Mouse (Mus musculus): ENCODE results near the gene Vmn1r82. TPM values are rescaled to one million over a fixed set of nuclear protein-coding genes. Genes with fewer than 3 reads are reported as not detected.

Gene Vmn1r82
- not detected in 2 replicates for polyA plus RNA-seq (2012; rRNA removed)

DNA sequence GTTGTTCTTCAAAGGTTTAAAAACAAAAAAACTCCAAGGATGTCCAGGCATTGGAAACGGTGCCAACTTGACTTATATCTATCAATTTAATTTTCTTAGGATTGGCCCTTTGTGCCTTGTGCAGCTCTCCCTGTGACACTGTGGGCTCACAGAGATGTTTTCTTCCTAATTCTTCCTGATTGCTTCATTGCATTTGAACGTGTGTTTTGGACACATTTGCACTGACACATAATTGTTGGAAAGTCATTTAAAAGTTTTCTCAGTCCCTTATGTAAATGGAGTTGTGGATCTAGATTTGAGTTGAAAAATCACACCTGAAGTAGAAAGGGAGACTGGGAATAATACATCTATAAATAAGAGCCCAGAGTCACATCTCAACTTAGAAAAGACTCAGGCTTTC lies at the start of gene Vmn1r82:
TSS of gene Vmn1r82 (plus strand) at position 301 of the 400 bp plus-strand sequence.

DNA sequence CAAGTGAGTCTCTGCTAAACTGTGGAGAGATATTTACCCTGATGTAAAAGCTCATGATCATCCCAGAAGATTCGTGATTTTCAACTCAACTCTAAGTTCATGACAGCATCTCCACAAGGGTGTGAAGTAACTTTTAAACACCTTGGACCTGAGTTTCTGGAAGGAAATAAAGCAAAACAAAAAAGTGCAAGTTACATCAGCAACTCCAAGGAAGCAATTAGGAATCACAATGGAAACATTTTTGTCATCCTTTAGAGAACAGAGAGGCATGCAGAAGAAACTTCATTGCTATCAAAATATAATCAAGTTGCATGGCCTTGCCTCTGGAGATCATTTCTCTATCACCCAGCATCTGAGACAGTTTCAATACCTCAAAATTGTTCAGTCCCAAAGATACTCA lies 32.1 kb upstream of the Vmn1r82 start, which contains the start of gene Vmn1r81:
TSS of gene Vmn1r81 (minus strand) at position 101 of the 400 bp plus-strand sequence.

DNA sequence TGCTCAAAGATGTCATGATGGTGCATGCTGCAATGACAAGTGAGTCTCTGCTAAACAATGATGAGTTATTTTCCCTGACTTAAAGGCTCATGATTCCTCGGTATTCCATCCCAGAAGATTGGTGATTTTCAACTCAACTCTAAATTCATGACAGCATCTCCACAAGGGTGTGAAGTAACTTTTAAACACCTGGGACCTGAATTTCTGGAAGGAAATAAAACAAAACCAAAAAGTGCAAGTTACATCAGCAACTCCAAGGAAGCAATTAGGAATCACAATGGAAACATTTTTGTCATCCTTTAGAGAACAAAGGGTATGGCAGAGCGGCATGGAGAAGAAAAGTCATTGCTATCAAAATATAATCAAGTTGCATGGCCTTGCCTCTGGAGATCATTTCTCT lies 29.2 kb downstream of the Vmn1r82 start, which contains the start of gene Vmn1r83:
TSS of gene Vmn1r83 (minus strand) at position 101 of the 400 bp plus-strand sequence.

Other genes starting within 250 kb of the Vmn1r82 start
- not detected in 2 replicates for gene Vmn1r78, start 150.2 kb upstream of the Vmn1r82 start, polyA plus RNA-seq (2012; rRNA removed)
- gene Vmn1r79, start 129.2 kb upstream of the Vmn1r82 start, polyA plus RNA-seq (2012; rRNA removed) = not detected in 2 replicates
- gene Vmn1r80, start 111.1 kb upstream of the Vmn1r82 start, polyA plus RNA-seq (2012; rRNA removed) = not detected in 2 replicates
- not detected in 2 replicates for gene Vmn1r81, start 32.2 kb upstream of the Vmn1r82 start, polyA plus RNA-seq (2012; rRNA removed)
- gene Vmn1r83, start 29.1 kb downstream of the Vmn1r82 start, polyA plus RNA-seq (2012; rRNA removed) = not detected in 2 replicates
- not detected in 2 replicates for gene Vmn1r84, start 68.8 kb downstream of the Vmn1r82 start, polyA plus RNA-seq (2012; rRNA removed)
- 0.76 and 1.3 TPM in 2 replicates for gene Zfp551, start 122.3 kb downstream of the Vmn1r82 start, polyA plus RNA-seq (2012; rRNA removed)
- gene Zfp606, start 177.9 kb downstream of the Vmn1r82 start, polyA plus RNA-seq (2012; rRNA removed) = 5.5 and 6.0 TPM in 2 replicates
- gene 2900092C05Rik, start 212.1 kb downstream of the Vmn1r82 start, polyA plus RNA-seq (2012; rRNA removed) = not detected in 2 replicates

Measured in ovary, adult 2 months (tissue).